Mouse (Mus musculus) monocyte, adult 59 days (primary cell): ENCODE measurements around the gene Tex37. TPM values are rescaled to one million over a fixed set of nuclear protein-coding genes. Genes with fewer than 3 reads are reported as not detected.

Experiments
- total RNA-seq, 2 experiments: library from RNA; stranded (reverse); gene quantifications; one replicate each; pipeline ENCODE4 v1.2.4; 2023

The Tex37 gene
- total RNA-seq, result not detected

GRCm38 (mm10) chr6:70918827-70919226, at the start of gene Tex37:
Gene Tex37 (minus strand): TSS chr6:70918927.

GRCm38 (mm10) chr6:70956285-70956912, 37.7 kb upstream of the Tex37 start, which contains the start of gene Foxi3:
Gene Foxi3 (plus strand): TSS chr6:70956531.

Other genes starting within 250 kb of the Tex37 start
- gene Rpia, start 126.7 kb downstream of the Tex37 start, total RNA-seq, result 10 to 100 TPM; 22.7 to 36.2 TPM
- gene Eif2ak3, start 74.4 kb downstream of the Tex37 start, total RNA-seq, result 10 to 100 TPM; 52.1 to 56.2 TPM
- not detected for gene Foxi3, start 37.6 kb upstream of the Tex37 start, total RNA-seq
- 1 to 10 TPM in 1 of 2 experiments, under 1 TPM in 1; 0.58 to 2.3 TPM for gene Thnsl2, start 225.5 kb upstream of the Tex37 start, total RNA-seq